Mouse (Mus musculus) bone marrow, adult 2 months (tissue): ENCODE measurements around the gene Rab30.

Experiments
- CTCF ChIP-seq: fragments of 200-500 bp; IDR thresholded peaks from 2 replicates; pipeline ENCODE4 v1.5.1; 2011; ENCODE audit warnings: low read length, control low read depth; ENCODE audit not compliant: control insufficient read depth, insufficient read depth
- POLR2A ChIP-seq: fragments of 200-500 bp; IDR thresholded peaks from 2 replicates; pipeline ENCODE4 v1.6.1; 2011; ENCODE audit warnings: low read depth, mild to moderate bottlenecking, control low read depth, low read length, borderline replicate concordance; ENCODE audit not compliant: control insufficient read depth

DNA sequence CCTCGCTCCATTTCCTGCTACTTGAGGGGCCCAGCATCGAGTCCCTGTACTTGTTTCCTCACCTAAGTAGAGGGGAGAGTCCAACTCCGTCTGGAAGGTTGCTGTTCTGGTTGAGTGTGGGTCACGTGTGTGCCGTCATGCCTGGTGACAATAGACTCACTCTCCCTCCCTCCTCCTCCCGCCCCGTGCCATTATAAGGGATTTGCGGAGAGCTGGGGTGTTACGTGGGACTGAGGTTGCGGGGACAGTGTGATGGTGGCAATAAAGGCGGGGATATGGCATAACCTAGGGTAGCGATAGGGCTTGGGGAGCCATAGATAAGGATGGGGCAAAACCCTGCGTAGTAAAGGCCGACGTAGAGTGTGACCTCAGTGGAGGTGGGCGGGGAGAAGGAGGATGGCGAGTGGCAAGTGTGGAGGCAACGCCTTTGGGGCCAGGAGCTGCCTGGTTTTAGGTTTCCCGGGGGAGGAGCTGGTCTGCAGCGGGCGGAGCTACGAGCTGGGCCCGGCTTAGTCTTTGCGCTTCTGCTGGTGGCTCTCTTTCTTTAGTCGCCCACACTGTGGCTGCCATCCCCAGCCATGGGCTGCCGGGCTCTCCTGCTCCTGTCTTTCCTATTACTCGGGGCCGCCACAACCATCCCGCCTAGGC lies 133.5 kb downstream of the Rab30 start:
- no peak; the same call in 1 of the 2 replicates for TF ChIP-seq CTCF
- peak; percentile 93 for TF ChIP-seq POLR2A
